Mouse (Mus musculus) testis, adult 2 months (tissue): Measurements from ENCODE around the gene Larp1. TPM values are rescaled to one million over a fixed set of nuclear protein-coding genes. Genes with fewer than 3 reads are reported as not detected.
"Not testable (repeated sequence)": the region's sequence is repeated elsewhere in the genome, so short reads cannot be mapped to it uniquely, and the experiment has no call there.

Experiments used
- H3K27ac ChIP-seq: fragments of 200-500 bp; 2 replicates; pipeline ENCODE4 v1.5.1; 2012; ENCODE audit warnings: low read depth, low read length; ENCODE audit not compliant: control insufficient read depth, insufficient read depth
- H3K27me3 ChIP-seq: fragments of 200-500 bp; 2 replicates; pipeline ENCODE4 v1.6.1; 2012; ENCODE audit warnings: mild to moderate bottlenecking, low read length, moderate library complexity; ENCODE audit not compliant: control insufficient read depth, insufficient read depth
- H3K36me3 ChIP-seq: fragments of 200-500 bp; 2 replicates; pipeline ENCODE4 v1.6.1; 2012; ENCODE audit warnings: mild to moderate bottlenecking, low read length; ENCODE audit not compliant: control insufficient read depth, insufficient read depth
- H3K4me1 ChIP-seq: fragments of 200-500 bp; 2 replicates; pipeline ENCODE4 v1.6.1; 2012; ENCODE audit warnings: low read length; ENCODE audit not compliant: control insufficient read depth, insufficient read depth
- H3K4me3 ChIP-seq: fragments of 200-500 bp; 2 replicates; pipeline ENCODE4 v1.5.1; 2012; ENCODE audit warnings: low read depth, mild to moderate bottlenecking, low read length, moderate library complexity, mixed read lengths; ENCODE audit not compliant: control insufficient read depth
- CTCF ChIP-seq: fragments of 200-500 bp; IDR thresholded peaks from 2 replicates; pipeline ENCODE4 v1.5.1; 2012; ENCODE audit warnings: low read depth, mild to moderate bottlenecking, inconsistent platforms, low read length, moderate library complexity; ENCODE audit not compliant: control insufficient read depth, insufficient read depth, insufficient replicate concordance
- POLR2A ChIP-seq: fragments of 200-500 bp; IDR thresholded peaks from 2 replicates; pipeline ENCODE4 v1.6.1; 2012; ENCODE audit warnings: low read depth, mild to moderate bottlenecking, inconsistent platforms, low read length, moderate library complexity; ENCODE audit not compliant: control insufficient read depth
- polyA plus RNA-seq: library from polyadenylated mRNA; depleted of rRNA; stranded (reverse); fragments of >200 nt; gene quantifications from 2 replicates; pipeline ENCODE4 v1.2.3, GENCODE M21; 2012

Gene Larp1
- polyA plus RNA-seq, 1 experiment, result 129 TPM

DNA sequence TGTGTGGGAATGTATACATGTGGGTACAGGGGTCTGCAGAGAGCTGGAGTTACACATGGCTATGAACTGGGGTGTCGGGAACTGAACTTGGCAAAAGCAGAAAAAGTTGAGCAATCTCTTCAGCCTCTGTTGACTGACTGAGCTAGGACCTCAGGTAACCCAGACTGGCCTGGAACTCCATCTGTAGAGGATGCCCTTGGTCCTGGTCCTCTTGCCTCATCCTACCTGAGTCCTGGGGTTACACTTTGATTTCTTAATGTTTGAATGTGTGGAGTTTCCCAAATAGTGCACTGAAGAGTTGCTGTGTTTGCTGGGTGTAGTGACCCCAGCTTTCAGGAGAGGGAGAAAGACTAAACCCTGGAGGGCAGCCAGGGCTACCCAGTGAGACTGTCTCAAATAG lies 86.7 kb downstream of the Larp1 start:
- no peaks in the 10 kb centered on the region for H3K27me3 ChIP-seq
- TF ChIP-seq CTCF (no peak), POLR2A (no peak)

DNA sequence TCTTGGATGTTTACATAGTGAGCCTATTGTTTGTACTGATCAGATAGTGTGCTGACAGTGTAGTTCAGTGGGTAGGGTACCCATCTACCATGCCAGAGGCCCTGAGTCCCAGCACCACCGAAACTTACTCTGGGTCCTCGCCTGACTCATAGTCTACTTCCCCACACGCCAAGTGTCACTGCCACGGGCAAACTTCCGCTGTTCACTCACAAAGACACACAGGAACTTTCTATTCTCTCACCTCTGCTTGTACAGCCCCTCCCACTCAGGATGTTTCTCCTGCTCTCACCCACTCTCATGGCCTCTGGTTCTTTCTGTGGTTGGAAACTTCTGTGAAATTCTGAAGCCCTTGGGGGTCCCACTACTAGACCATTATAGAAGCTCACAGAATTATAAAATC lies 87.3 kb downstream of the Larp1 start:
- H3K4me1 ChIP-seq, result peaks cover 3% of the 10 kb centered on the region; the same call in 1 of the 2 replicates
- TF ChIP-seq CTCF (no peak), POLR2A (no peak)
- no peaks in the 10 kb centered on the region for H3K36me3 ChIP-seq
- H3K27me3 ChIP-seq, result no peaks in the 10 kb centered on the region
- no peak overlapping the region for H3K27ac ChIP-seq
- H3K4me3 ChIP-seq, result no peak overlapping the region

More for the DNA sequence above, 86.7 kb downstream of the Larp1 start:
- H3K4me3 ChIP-seq, result no peak overlapping the region
- H3K4me1 ChIP-seq, result peaks cover 3% of the 10 kb centered on the region; the same call in 1 of the 2 replicates
- no peaks in the 10 kb centered on the region for H3K36me3 ChIP-seq
- no peak overlapping the region for H3K27ac ChIP-seq

DNA sequence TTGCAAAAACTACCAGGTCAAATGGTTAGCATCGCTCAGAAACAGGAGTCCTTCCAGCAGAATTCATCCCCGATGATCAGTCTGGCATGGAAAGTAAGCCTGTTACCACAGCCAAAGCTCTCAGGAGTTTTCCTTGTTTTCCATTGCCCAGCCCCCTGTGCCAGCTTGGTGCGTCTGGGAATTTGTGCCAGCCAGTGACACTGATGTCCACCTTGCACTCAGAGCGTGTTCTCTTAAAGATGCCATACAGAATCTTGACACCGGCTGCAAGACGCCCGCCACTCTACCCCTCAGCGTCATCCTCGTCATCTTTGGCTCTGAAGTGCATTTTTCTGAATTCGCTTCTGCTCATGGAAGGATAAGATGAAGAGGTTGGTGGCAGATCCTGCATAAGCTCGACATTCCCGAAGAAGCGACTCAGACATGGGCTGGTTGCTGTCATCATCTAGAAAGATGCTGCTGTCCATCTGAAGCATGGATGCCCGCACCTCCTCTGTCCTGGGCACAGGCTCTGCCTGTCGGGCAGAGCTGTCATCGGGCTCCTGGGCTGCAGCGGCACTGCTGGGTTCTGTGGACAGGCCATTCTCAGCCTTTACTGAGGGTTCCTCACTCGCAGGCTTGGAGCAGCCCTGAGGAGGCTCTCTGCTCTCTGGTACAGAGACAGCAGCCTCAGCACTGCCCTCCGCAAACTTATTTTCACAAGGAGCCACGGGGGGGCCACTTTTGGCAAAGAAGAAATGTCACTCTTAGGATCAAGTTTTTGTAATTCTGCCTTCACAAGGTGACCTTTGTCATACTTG lies 88.2 kb downstream of the Larp1 start:
- Histone ChIP-seq H3K27me3 (no peaks in the 10 kb centered on the region), H3K4me1 (peaks cover 3% of the 10 kb centered on the region; the same call in 1 of the 2 replicates), H3K27ac (no peak overlapping the region), H3K36me3 (no peaks in the 10 kb centered on the region), H3K4me3 (peak overlapping the region; percentile 66)
- TF ChIP-seq CTCF (no peak), POLR2A (no peak)

DNA sequence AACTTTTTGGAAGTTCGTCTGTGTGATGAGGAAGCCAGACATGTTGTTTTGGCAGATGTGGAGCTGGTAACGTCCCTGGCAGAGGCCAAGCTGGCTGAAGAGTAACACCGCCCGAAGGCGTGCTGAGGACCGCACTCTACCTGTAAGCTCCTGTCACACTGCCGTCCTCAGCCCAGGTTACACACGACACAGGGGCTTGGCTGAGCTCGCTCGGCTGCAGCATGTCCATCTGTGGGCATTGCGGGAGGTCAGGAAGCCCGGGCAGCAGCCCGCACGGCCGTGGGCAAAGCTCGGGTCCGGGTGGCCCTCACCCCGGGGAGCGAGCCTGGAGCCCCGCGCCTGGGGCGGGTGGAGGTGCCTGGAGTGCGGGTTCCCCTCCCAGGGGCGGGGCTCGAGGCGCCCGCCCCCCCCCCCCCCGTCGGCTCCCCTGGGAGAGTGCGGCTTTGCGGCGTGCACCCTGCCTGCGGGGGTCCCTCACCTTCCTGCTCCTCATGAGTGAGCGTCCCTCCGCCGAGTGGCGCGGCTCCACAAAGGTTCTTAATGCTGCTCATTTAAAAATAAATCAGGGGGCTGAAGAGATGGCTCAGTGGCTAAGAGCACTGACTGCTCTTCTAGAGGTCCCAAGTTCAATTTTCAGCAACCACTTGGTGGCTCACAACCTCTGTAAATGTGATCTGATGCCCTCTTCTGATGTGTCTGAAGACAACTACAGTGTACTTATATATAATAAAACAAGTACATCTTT lies 88.9 kb downstream of the Larp1 start:
- H3K4me3 ChIP-seq, result peak overlapping the region; percentile 66
- TF ChIP-seq CTCF, result no peak
- H3K27me3 ChIP-seq, result no peaks in the 10 kb centered on the region
- no peaks in the 10 kb centered on the region for H3K36me3 ChIP-seq
- peaks cover 9% of the 10 kb centered on the region for H3K4me1 ChIP-seq
- H3K27ac ChIP-seq, result no peak overlapping the region

DNA sequence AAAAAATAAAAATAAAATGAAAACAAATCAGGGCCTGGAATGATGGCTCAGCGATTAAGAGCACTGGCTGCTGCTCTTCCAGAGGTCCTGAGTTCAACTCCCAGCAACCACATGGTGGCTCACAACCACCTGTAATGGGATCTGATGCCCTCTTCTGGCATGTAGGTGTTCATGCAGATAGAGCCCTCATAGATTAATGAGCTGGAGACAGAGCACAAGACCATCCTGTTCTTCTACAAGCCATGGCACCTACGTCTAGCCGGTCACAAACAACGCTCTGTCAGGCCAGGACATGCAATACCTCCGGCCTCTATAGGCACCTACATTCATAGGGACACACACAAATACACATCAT lies 89.5 kb downstream of the Larp1 start:
- H3K4me1 ChIP-seq, result peaks cover 10% of the 10 kb centered on the region
- not testable (repeated sequence) for H3K27me3 ChIP-seq, H3K27ac ChIP-seq, H3K4me3 ChIP-seq, H3K36me3 ChIP-seq

DNA sequence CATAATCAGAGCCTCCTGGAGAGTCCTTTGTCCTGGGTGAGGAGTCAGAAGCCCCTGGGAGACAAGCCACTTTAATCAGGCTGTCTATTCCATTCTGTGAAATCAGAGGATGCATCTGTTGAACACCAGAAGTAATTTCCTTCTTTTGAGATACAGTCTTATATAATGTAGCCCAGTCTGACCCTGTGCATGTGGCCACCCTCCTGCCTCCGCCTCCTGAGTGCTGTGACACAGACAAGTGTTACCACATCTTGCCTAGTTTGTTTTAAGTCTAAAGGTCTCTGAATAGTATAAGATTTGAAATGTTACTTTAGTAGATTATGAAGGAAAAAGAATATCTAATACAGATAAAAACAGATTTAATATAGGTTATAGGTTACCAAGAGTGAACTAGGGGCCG lies 91.1 kb downstream of the Larp1 start:
- H3K27ac ChIP-seq, result no peak overlapping the region
- H3K36me3 ChIP-seq, result no peaks in the 10 kb centered on the region
- peaks cover 14% of the 10 kb centered on the region for H3K4me1 ChIP-seq
- H3K27me3 ChIP-seq, result no peaks in the 10 kb centered on the region
- no peak overlapping the region for H3K4me3 ChIP-seq
- TF ChIP-seq CTCF (no peak), POLR2A (no peak)

DNA sequence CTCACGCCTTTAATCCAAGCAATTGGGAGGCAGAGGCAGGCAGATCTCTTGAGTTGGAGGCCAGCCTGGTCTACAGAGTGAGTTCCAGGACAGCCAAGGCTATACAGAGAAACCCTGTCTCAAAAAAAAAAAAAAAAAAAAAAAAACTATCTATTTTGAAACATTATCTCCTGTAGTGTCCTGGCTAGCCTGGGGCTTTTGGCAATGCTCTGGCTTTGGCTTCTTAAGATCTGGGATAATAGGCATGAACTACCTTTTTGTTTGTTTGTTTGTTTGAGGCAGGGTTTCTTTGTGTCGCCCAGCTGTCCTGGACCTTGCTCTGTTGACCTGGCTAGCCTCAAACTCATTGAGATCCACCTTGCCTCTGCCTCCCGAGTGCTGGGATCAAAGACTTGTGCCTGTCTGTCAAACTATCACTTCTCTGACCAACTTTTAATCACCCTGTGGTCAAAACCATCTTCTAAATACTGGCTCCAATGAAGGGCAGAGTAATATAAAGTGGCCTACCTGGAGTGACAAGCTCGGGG lies 92.4 kb downstream of the Larp1 start:
- no peaks in the 10 kb centered on the region for H3K27me3 ChIP-seq
- H3K27ac ChIP-seq, result no peak overlapping the region
- no peak overlapping the region for H3K4me3 ChIP-seq
- peaks cover 16% of the 10 kb centered on the region for H3K4me1 ChIP-seq
- TF ChIP-seq CTCF (no peak), POLR2A (no peak)
- H3K36me3 ChIP-seq, result no peaks in the 10 kb centered on the region
